Mouse (Mus musculus) monocyte, adult 2 months (primary cell): ENCODE data around the gene Cdk11b.

Experiments
- DNase-seq, 2 experiments: peaks; one replicate each; pipeline ENCODE4 v3.0.0; 2022; ENCODE audit warnings: low spot score in 2 of 2, low read depth in 1 of 2

Gene Cdk11b

DNA sequence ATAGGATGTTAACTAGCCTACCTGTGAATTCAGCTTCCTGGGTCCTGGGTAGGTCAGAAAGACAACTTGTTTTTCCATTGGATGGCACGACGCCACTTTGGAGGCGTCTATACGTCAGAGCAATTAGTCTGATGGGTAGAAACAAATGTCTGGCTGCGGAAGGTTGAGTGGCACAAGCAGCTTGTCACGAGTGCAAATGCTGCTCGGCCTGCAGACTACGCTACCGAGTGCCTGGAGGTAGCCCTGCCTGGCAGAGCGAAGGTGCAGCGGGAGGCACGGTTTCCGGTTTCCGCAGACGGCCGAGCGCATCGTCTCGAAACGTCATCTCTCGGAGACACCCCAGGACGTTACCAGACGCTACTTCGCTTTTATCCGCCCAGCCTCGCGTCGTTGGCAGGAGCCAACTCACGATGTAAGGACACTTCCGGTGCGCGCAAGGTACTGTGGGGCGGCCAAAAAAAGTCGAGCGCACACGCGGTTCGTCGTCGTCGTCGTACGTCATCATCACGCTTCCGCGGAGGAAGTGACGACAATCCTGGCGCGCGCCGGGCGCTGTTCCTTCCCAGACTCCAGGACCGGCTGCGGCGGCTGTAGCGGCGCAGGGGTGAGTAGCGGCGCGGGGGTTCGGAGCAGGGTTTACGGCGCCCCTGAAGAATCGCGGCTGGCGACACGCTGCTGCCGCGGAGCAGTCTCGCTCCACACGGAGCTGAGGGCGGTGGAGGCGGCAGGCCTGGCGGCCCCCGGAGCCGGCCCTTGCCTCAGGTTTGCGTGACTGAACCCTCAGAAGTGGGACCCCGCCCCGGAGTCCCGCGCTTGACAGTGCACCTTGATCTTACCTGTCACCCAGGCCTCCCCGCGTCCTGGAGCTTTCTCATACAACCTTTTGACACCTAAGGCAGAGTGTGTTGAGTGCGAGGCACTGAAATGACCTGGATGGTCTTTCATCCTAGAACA lies at the start of gene Cdk11b:
Gene Cdk11b, plus strand, starts transcription at position 517 of the 954 bp plus-strand sequence.
- DNase-seq = peak; percentile 90 to 92

DNA sequence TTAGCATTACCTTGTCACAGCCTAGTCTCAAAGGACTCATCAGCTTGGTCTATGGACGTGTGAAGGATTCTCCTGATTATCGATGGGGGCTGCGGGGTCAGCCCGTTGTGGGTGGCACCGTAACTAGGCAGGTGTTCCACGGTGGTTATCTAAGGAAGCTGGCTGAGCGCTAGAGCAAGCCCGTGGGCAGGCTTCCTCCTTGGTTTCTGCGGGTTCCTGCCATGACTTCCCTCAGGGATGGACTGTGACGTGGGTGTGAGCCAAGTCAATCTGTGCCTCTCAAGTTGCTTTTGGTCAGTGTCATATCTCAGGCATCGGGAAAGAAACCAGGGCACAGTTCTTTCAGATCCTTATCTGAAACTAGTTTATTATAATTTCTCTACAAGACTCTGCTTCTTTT lies 49.7 kb upstream of the Cdk11b start:
- DNase-seq = no peak

DNA sequence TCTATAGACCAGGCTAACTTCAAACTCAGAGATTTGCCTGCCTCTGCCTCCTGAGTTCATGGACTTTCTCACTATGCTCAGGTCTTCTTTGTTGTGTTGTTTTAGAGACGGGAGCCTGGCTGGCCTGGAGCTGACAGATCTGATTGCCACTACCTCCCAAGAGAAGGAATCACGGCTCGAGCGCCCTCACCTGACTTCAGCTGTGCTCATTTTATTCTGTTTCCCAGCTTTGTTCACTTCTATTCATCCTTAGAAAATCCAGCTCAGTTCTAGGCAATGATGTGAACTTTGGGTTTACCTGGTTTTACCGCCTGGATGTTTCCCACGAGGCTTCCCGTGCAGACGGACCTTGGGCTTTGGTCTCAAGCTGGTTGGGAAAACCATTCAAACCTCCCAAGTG lies 49.1 kb upstream of the Cdk11b start:
- DNase-seq = no peak

DNA sequence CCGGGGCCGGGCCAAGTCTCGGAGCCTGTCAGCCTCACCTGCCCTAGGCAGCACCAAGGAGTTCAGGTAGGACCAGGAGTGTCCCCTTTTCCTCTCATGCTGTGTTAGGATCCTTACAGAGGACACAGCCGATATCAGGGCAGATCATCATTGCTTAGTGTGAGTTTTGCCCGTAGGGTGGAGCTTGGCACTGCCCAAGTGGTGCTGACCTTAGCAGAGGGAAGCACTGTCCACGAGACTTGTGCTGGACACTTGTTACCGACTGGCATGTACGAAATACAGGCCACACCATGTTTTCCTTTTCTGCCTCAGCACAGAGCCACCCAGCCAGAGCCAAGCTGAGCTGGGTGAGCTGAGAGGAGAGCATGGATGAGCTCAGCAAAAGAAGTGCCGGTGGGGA lies 47.5 kb upstream of the Cdk11b start:
- no peak for DNase-seq

DNA sequence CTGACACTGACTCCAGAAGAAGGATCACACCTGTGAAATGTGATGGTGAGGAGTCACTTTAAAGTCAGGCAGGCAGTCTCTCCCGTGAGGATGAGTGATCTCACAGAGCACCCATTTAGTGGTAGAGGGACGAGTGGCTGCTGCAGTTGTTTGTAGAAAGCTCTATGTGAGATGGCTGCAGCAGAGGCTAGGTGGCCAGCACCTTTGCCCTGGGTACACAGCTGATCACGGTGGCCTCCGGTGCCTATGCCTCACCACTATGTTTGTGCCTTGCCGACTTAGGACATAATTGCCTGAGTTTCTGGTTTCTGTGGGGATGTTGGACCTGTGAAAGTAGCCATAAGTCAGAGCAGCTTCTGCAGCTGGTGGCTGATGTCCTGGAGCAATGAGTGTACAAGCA lies 46.9 kb upstream of the Cdk11b start:
- no peak for DNase-seq

DNA sequence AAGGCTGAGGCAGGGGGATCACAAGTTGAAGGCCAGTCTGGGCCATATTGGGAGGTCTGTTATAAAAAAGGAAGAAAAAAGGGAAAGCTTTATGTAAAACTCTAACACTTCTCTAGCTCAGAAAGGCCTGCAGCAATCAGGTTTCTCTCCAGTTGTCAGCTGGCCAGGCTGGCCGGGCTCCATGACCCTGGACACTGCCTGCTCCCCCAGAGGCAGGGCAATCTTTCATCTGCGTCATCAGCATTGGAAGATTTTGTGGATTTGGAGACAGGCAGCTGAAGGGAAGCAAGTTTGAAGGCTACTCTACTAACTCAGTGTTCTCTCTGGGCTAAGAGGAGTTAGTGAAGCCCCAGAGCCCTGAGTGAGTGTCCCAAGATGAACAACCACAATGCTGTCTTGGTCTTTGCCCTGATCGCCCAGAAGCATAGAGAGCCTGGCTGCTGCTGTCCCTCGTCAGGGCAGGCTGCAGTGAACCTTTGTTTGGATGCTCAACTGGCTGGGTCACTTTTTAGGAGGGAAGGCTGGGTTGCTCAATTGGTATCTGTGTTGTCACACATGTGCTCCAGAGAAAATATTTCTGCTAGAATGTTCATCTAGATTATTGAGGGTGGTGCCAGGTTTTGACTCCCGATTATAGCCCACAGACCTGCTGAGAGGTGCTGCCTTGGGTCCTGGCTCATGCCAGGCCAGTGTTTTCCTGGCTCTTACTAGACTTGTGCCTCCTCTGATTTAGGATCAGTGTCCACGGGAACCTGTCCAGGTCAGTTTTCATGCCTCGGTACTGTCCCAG lies 46.1 kb upstream of the Cdk11b start:
- DNase-seq = no peak

DNA sequence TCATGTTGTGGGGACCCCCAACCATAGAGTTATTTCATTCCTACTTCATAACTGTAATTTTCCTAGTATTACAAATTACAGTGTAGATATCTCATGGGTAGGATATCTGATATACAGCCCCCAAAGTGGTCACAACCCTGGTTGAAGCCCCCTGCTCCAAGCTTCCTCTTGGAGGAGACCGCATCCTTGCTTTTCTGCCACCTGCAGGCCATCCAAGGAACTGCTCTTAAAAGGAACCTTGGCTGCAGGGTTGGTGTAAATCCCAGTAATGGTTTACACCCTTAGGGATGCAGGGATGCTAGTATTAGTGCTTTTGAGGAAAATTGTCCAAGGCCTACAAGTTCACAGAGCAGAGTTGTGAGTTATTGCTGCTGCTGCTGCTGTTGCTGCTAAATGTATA lies 44.2 kb upstream of the Cdk11b start:
- no peak for DNase-seq

DNA sequence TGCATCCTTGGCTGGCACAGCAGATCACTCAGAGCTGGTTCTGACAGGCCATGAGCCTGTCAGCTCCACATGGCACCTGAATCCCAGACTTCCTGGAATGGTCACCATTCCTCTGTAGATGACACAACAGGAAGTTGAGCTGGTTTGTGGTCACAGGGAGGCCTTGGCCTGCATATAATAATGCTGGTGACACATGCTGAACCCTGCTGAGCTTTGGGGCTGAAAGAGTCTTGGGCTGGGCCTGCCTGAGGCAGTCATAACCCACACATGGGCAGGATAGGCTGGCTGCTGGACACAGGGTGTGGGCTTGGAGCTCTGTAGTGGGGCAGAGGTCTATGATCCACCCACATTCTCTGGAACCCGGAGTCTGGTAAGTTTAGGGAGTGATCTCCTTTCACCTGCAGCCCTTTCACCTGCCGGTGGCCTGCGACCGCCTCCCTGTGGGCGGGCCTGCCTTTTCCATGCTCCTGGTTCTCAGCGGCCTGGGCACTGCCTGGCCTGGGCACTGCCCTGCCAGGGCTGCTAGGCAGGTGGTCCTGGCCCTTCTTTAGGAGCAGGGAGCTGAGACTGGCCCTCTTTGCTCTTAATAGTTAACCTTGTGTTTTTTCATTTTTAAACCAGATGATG lies 42.3 kb upstream of the Cdk11b start:
- no peak for DNase-seq

DNA sequence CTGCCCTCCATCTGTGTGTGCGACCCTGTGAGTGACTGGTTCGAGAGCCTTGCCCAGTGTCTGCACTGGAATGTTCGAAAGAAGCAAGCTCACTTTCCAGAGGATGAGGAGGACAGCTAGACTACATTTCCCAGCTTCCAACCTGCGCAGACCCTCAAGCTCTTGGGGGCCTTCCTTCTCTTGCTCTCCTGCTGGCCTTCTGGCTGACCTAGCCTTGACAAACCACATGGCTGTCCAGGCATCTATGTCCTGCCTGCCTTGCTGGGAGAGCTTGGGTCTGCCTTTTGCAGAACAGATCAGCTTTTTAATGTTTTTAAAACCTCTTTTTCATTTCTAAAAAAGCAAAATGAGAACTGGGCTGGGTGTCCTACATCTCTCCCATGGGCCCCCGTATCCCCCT lies 35.3 kb upstream of the Cdk11b start:
- no peak for DNase-seq

DNA sequence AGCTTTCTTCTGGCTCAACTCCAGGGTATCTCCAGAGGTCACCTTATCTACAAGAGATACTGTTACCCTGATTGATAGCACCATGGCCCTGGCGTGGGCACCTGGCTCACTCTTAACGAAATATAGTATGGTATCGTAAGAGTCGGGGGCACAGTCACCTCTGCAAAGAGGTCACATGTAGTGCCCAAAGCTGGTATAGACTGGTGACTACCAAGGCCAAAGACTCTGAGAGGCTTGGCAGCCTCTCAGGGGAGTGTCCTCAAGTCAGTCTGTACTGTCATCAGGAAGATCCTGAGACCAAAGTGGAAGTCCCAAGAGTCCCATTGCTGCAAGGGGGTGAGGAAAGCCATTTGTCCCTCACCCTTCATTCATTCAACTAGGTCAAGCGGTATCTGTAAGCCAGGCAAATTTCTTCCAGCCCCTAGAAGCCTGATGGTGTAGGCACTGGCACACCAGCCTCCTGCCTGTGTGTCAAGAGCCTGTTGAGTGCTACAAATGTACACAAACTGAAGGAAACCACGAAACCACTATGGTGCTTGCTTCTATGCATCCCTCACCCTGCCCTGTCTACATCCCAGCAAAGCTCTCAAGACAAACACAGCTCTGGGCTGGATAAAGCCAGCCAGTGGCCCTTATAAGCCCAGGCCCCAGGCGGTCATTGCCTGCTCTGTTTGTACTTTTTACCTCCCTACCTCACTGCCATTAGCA lies 33.5 kb upstream of the Cdk11b start:
- no peak for DNase-seq

DNA sequence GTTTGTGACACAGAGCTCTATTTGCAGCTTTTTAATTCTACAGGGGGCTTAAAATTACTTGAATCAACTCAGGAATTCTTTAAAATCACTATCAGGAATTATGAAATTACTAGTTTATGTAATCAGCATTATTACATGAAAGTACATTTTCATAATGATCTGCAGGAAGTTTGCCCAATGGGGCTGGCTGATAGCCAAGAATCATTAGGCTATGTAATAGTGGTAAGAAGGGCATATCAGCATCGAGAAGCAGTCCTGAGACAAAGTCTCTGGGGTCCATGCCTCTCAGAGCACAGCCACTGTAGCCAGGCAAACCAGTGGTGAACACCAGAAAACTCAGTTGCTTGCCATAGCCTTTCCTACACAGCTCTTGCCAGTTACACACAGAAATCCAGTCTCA lies 30.9 kb upstream of the Cdk11b start:
- no peak for DNase-seq

DNA sequence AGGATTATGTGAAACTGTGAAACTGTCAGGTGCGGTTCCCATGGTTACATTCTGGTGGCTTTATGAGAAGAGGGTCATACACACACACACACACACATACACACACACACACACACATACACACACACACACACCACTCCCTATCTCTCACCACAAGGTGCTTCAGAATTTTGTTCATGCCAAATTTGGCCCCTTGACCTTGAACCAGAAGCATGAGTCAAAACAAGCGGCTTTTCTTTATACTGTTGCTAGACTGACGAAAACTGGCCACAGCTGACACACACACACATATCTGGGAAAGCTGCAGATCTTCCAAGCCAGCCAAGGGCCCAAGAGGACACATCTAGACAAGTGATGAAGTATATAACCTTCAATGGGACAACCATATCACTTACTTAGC lies 28.9 kb upstream of the Cdk11b start:
- DNase-seq = no peak

DNA sequence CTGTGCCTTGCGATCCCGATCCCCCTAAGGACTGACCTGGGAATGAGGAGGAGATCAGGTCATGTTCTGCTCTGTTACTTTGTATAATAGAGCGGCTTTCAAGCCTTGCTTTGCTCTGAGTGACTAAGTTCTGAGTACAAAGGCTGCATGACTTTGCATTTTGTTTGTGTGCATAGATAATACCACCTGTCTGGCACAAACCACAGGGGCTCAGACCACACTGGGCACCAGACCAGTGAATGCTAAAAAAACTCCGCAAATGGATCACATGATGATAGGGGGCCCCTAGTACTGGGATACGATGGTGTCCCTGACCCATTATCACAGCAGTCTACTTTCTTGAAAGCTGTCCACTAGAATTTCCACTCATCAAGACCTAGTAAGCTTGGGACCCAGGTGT lies 28.0 kb upstream of the Cdk11b start:
- DNase-seq = no peak

DNA sequence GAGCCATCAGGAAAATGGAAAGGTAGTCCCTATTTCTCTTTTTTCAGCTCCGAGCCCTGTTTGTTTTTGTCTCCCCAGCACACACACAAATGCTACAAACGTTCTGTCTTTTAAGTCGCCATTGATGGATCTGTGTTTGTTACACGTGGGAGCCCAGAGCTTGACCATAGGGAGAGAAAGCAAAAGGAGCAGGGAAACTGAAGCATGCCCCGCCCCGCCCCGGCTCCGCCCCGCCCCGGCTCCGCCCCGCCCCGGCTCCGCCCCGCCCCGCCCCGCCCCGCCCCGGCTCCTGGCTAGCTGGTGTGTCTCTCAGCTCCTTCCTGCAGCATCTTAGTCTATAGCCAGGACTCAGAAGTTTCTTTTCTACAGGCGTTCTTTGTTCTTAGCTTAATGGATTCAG lies 26.1 kb upstream of the Cdk11b start:
- DNase-seq = no peak

DNA sequence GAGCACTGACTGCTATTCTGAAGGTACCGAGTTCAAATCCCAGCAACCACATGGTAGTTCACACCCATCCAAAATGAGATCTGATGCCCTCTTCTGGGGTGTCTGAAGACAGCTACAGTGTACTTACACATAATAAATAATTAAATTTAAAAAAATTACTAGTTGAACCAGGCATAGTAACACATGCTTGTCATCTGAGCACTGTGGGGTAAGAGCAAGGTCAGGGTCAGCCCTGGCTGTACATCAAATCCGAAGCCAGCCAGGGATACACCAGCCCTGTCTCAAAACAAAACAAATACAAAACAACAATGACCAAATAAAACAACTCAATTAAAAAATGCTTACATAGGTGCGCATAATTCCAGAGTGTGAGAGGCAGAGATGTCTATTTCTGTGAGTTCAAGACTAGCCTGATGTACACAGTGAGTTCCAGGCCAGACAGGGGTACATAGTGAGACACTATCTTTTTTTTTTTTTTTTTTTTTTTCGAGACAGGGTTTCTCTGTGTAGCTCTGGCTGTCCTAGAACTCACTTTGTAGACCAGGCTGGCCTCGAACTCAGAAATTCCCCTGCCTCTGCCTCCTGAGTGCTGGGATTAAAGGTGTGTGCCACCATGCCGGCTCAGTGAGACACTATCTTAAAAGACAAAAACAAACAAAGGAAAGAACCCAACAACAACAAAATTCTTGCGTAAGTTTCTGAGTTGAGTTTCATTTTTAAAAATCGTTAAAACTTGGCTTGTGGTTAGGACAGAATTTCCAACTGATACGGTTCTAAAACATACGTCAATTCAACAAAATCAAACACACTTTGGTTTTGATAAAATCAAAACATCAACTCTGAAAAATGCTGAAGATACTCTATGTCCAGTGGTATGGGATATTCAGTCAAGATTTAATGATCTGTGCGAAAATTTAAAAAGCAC lies 24.5 kb upstream of the Cdk11b start:
- DNase-seq = no peak

DNA sequence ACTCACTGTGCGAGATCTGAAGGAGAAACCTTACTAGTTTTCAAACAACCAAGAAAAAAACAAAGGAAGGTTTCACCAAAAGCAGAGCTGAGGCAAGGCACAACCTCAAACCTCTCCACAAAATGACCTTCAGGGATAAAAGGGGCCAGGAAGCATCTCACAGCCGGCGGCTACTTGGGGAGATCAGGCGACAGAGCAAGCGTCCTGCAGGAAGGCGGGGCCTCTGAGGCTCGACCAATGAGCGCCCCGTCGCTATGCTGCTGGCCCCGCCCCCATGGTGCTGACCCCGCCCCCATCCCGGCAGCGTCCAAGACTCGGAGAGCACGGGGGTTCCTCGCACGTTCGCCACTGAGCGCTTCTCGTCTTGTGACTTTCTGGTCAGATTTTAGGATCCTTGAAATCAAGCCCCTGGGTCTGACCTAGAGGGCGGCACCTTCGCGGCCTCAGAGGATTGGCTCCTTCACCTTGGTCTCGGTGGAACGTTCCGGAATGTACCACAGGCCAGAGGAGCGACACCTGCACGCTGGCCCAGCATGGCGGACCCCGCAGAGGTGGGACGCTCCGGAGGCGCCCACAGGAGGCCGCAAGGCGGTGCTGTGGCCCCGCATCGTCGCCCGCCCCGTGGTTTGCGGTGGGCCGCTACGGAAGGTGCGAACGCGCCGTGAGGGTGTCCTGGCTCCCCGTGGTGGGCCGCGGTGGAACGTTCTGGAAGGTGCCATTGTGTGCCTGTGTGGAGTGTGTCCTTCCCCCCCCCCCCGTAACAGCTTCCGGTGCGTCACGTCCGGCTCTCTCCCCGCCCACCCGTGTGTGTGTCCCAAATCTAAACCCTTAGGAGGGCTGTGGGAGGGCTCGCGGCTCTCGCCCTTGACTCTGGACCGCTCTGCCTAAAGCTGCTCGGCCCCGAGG lies 23.3 kb upstream of the Cdk11b start, which contains the start of gene Slc35e2:
Gene Slc35e2, plus strand, starts transcription at position 326 of the 906 bp plus-strand sequence.
- peak; percentile 80 to 96 for DNase-seq

DNA sequence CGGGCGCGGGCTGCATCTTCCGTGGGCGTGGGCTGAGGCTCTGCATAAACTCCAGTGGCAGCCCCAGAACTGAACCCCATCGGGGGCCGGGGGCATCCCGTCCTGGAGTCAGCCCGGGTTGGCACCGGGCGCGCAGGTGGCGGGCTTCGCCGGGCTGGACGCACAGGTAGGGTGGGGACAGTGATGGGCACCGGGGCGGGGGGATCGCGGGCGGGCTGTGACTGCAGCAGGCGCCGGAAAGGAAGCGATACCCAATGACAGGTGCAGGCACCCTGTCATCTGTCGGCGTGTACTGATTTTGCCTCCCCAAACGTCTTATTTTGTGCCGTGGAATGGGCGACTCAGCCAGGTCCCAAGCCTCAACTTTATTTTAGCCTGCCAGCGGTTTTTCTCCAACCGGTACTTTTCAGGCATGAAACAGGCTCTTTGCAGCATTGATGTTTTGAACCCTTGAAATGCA lies 22.6 kb upstream of the Cdk11b start:
- DNase-seq = no peak

DNA sequence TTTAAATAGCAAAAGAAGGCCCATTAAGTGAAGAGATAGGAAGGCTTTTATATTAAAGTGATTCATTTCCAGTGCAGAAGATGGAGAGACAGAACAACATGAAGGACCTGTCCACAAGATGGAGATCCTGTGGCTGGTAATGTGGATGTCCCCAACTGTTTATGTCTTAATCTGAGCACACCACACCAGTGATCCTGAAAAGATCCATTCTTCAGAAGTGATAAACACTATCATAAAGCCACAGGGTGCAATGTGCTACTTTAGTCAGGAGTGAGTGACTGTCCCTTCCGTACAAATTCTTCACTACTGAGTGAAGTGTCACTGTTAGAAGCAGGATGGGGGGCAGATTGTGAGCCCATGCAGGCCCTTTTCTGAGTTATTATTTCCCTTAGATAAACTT lies 21.9 kb upstream of the Cdk11b start:
- DNase-seq = no peak

DNA sequence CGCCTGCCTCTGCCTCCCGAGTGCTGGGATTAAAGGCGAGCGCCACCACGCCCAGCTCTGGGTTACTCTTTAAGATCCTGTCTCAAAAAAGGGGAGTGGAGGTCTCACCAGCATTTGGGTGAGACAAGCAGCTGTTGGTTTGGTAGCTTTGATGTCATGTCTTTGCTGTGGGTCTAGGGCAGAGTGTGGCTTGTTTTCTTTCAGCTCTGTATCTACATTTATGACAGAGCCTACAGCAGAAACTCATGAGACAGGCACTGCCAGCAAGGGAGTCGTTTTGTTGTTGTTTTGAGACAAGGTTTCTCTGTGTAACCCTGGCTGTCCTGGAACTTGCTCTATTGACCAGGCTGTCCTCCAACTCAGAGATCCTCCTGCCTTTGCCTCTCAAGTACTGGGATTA lies 20.9 kb upstream of the Cdk11b start:
- DNase-seq = no peak
